Comparison of ENCODE assay signal across 18 mouse cellular contexts in genomic region chr1:157046760-157047182, GRCm38 (mm10).
DNase-seq lines count a peak whose midpoint lies in the region; ATAC-seq and TF ChIP-seq lines count a peak whose summit lies in the region.
"Had no signal": no experiment of that assay in that cellular context is flagged by ENCODE, and none has a peak within 500 bp of the region (broad histone marks: within the 10 kb centered on the region; RNA-seq: fewer than 3 reads in every experiment).

No protein-coding gene starts in this region.

- no peaks in the 10 kb centered on the region for H3K9me3 ChIP-seq in heart, embryonic 13.5 days
- H3K9me3 ChIP-seq: heart, embryonic 15.5 days; limb, embryonic 15.5 days; midbrain, embryonic 13.5 days had no signal

- TF ChIP-seq POLR2A in spleen, adult 2 months (IDR thresholded peaks at IDR 0.05; ENCODE audit: low read depth, low read length): no peak

- no peak overlapping the region for H3K9ac ChIP-seq in heart, embryonic 13.5 days
- H3K9ac ChIP-seq: heart, embryonic 15.5 days; limb, embryonic 15.5 days; lung, embryonic 14.5 days; midbrain, embryonic 13.5 days had no signal

- H3K36me3 ChIP-seq in heart, embryonic 13.5 days: no peaks in the 10 kb centered on the region
- H3K36me3 ChIP-seq in spleen, adult 2 months (ENCODE audit: control insufficient read depth, insufficient read depth, low read length): no peaks in the 10 kb centered on the region
- H3K36me3 ChIP-seq: heart, embryonic 15.5 days; limb, embryonic 15.5 days; midbrain, embryonic 13.5 days had no signal

- no peak for TF ChIP-seq CTCF in spleen, adult 2 months (IDR thresholded peaks at IDR 0.05; ENCODE audit: extremely low read depth, insufficient read depth, insufficient read length, insufficient replicate concordance)

- H3K4me1 ChIP-seq in heart, embryonic 13.5 days: peaks cover 25% of the 10 kb centered on the region
- peaks cover 26% of the 10 kb centered on the region for H3K4me1 ChIP-seq in spleen, adult 2 months (ENCODE audit: control insufficient read depth, insufficient read depth, insufficient read length)

- no peaks in the 10 kb centered on the region for H3K27me3 ChIP-seq in heart, embryonic 13.5 days (replicated peaks)
- no peaks in the 10 kb centered on the region for H3K27me3 ChIP-seq in spleen, adult 2 months (ENCODE audit: control insufficient read depth, insufficient read depth, low read length)
- H3K27me3 ChIP-seq: heart, embryonic 15.5 days; limb, embryonic 15.5 days; midbrain, embryonic 13.5 days had no signal

- no peak overlapping the region for H3K4me3 ChIP-seq in heart, embryonic 13.5 days
- H3K4me3 ChIP-seq in spleen, adult 2 months (ENCODE audit: extremely low read depth, insufficient read depth, insufficient read length): no peak overlapping the region
- H3K4me3 ChIP-seq: erythroblast, embryonic 14.5 days; heart, embryonic 15.5 days; limb, embryonic 15.5 days; midbrain, embryonic 13.5 days had no signal

- WGBS in heart, embryonic 13.5 days: 59% methylated on average over 4 of the region's 4 CpGs
- WGBS in spleen, adult 2 months: 67% methylated on average over 4 of the region's 4 CpGs

- H3K4me2 ChIP-seq in heart, embryonic 13.5 days: no peak overlapping the region
- H3K4me2 ChIP-seq: heart, embryonic 15.5 days; limb, embryonic 15.5 days; lung, embryonic 14.5 days; midbrain, embryonic 13.5 days had no signal

- ATAC-seq in heart, embryonic 13.5 days (ENCODE audit: extremely low read depth, insufficient number of reproducible peaks, low FRiP score, low TSS enrichment): peak; percentile 14; the same call in 1 of the 2 replicates
- ATAC-seq: midbrain, embryonic 13.5 days had no signal

- DNase-seq in heart, adult 9 months (ENCODE audit: low spot score in 2 of 2): no peak
- DNase-seq in spleen, adult 2 months (ENCODE audit: low read depth in 1 of 2, low spot score in 2 of 2): no peak
- no peak for DNase-seq in spleen, postnatal 4 days (ENCODE audit: low spot score in 2 of 2)
- DNase-seq in brain, adult 2 months (ENCODE audit: low read depth, low spot score): peak; percentile 19
- peak; percentile 33 for DNase-seq in testis, postnatal 10 days (ENCODE audit: low spot score)
- no peak for DNase-seq in neural tube, embryonic 10.5 days (ENCODE audit: extremely low spot score, low spot score)
- DNase-seq in adrenal gland, postnatal 14 days: no peak
- DNase-seq: adrenal gland, adult 2 months; cerebellum, postnatal 10 days; kidney, adult 9 months; lung, embryonic 14.5 days; right cerebral cortex, postnatal 25 days had no signal

- peak overlapping the region; percentile 17; the same call in 1 of the 2 replicates for H3K27ac ChIP-seq in heart, embryonic 13.5 days (replicated peaks)
- H3K27ac ChIP-seq in spleen, adult 2 months (ENCODE audit: insufficient read depth, low read length): peak overlapping the region; percentile 92
- H3K27ac ChIP-seq: heart, embryonic 15.5 days; hindbrain, postnatal 0 days; limb, embryonic 15.5 days; midbrain, embryonic 13.5 days had no signal

Comparison
In these comparisons a context has a peak if more than half of its experiments do, and no peak if none do; other contexts are left out.
1. DNase-seq: peak in brain, adult 2 months (single experiment) and testis, postnatal 10 days (single experiment); none in heart, adult 9 months (0 of 2), spleen, adult 2 months (0 of 2), spleen, postnatal 4 days (0 of 2), neural tube, embryonic 10.5 days (single experiment) and adrenal gland, postnatal 14 days (single experiment).